Mouse (Mus musculus) midbrain, embryonic 13.5 days (tissue): Measurements from ENCODE around the gene Zfp51. TPM values are rescaled to one million over a fixed set of nuclear protein-coding genes. Genes with fewer than 3 reads are reported as not detected.
"Not testable (repeated sequence)": the region's sequence is repeated elsewhere in the genome, so short reads cannot be mapped to it uniquely, and the experiment has no call there.

Source experiments
- ATAC-seq: fragments of 200-750 bp; cut with Nextera tagmentation; 2 replicates; pipeline ENCODE4 v1.8.0; 2017; ENCODE audit warnings: mild to moderate bottlenecking, moderate TSS enrichment, moderate library complexity
- H3K27ac ChIP-seq: fragments of 300-500 bp; sonication (generic); 2 replicates; pipeline ENCODE4 v1.5.1; 2015; ENCODE audit warnings: inconsistent platforms, mild to moderate bottlenecking, moderate library complexity
- H3K27me3 ChIP-seq: fragments of 300-500 bp; sonication (generic); 2 replicates; pipeline ENCODE4 v1.6.1; 2015; ENCODE audit warnings: mild to moderate bottlenecking, inconsistent platforms
- H3K36me3 ChIP-seq: fragments of 300-500 bp; sonication (generic); 2 replicates; pipeline ENCODE4 v1.6.1; 2015; ENCODE audit warnings: mild to moderate bottlenecking, inconsistent platforms
- H3K4me1 ChIP-seq: fragments of 300-500 bp; sonication (generic); replicated peaks from 2 replicates; pipeline ENCODE4 v1.6.1; 2015; ENCODE audit warnings: inconsistent platforms
- H3K4me2 ChIP-seq: fragments of 300-500 bp; sonication (generic); replicated peaks from 2 replicates; pipeline ENCODE4 v1.6.1; 2015; ENCODE audit warnings: moderate library complexity, mild to moderate bottlenecking, inconsistent platforms
- H3K4me3 ChIP-seq: fragments of 300-500 bp; sonication (generic); replicated peaks from 2 replicates; pipeline ENCODE4 v1.5.1; 2015; ENCODE audit warnings: mild to moderate bottlenecking, inconsistent platforms
- H3K9ac ChIP-seq: fragments of 300-500 bp; sonication (generic); replicated peaks from 2 replicates; pipeline ENCODE4 v1.6.1; 2015; ENCODE audit warnings: mild to moderate bottlenecking, inconsistent platforms
- H3K9me3 ChIP-seq: fragments of 300-500 bp; sonication (generic); 2 replicates; pipeline ENCODE4 v1.6.1; 2016; ENCODE audit warnings: mild to moderate bottlenecking, inconsistent platforms
- WGBS: fragments of 180-500 bp; shearing (Covaris S2); methylation state at CpG from one replicate; pipeline ENCODE4 v1.1.7; 2015; 5-methylcytosine and 5-hydroxymethylcytosine counted together
- polyA plus RNA-seq: library from polyadenylated mRNA; unstranded; fragments of >200 nt; fragmentation: Nextera tagmentation; extraction: Ambion mirVana; gene quantifications from 2 replicates; pipeline ENCODE4 v1.2.1, GENCODE M21; 2015

Zfp51 gene
- polyA plus RNA-seq = 16.1 and 16.4 TPM in 2 replicates

GRCm38 (mm10) chr17:21450138-21450704 is at the start of gene Zfp51:
Zfp51 (plus strand) TSS chr17:21450374.
- H3K9me3 ChIP-seq = no peaks in the 10 kb centered on the region
- peak; percentile 99 for ATAC-seq
- peak within 1 kb of the TSS; percentile 56 for H3K4me3 ChIP-seq
- H3K9ac ChIP-seq = peak within 1 kb of the TSS; percentile 60
- no peaks in the 10 kb centered on the region for H3K27me3 ChIP-seq
- H3K27ac ChIP-seq = peak within 1 kb of the TSS; percentile 80
- peak within 1 kb of the TSS; percentile 61 for H3K4me2 ChIP-seq
- WGBS = under 1% methylated on average over 26 of the region's 26 CpGs
- peaks cover 14% of the 10 kb centered on the region for H3K4me1 ChIP-seq
- no peaks in the 10 kb centered on the region; the same call in 1 of the 2 replicates for H3K36me3 ChIP-seq

DNA sequence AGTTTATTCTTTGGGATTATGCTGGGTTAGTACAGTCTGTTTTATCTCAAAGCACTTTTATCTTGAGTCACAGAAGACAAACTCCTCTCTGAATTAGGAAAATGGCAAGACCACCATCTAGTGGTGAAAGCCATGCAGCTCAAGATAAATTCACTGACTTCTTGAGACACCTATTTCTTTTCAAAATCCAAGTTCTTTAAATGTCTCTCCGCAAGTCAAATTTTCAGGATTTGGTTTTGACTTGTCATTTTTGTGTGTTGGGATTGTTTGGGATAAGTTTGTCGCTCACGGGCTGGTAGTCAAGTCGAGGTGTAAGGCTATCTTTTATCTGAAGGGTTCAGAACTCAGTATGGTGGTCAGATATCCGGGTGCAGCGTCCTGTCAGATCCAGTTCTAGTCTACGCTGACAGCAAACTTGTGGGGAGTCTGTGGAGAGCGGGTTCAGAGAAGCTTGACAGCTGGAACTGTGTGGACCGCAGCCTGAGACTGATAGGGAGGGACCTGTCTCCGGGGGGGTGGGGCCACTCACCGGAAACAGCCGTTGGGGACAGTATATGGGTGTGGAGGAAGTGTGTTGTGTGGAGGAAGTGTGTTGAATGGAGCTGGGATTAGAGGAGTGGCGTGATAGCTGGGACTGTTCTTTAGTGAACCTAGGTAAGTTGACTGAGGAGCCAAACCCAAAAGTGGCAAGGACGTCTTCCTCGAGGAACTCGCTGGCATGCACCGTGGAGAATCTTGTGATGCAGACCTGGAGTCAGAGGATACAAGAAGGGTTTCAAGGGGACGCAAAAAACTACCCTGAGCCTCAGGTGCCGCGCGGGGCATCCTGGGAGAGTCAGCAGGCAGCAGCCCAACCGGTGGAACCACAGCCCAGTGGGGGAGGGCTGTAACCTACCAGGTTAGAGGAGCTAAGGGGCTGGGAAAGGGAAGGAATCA is 27.2 kb upstream of the Zfp51 start, which contains the start of gene Zfp54:
TSS of gene Zfp54 (plus strand) at position 564 of the 936 bp plus-strand sequence.
- ATAC-seq = peak; percentile 99
- Histone ChIP-seq H3K4me3 (peak within 1 kb of the TSS; percentile 49), H3K4me1 (peaks cover 6% of the 10 kb centered on the region), H3K9me3 (no peaks in the 10 kb centered on the region), H3K4me2 (peak within 1 kb of the TSS; percentile 83), H3K36me3 (no peaks in the 10 kb centered on the region), H3K27ac (peak within 1 kb of the TSS; percentile 30; the same call in 1 of the 2 replicates), H3K27me3 (no peaks in the 10 kb centered on the region), H3K9ac (peak within 1 kb of the TSS; percentile 63)
- WGBS = 1% methylated on average over 22 of the region's 22 CpGs

DNA sequence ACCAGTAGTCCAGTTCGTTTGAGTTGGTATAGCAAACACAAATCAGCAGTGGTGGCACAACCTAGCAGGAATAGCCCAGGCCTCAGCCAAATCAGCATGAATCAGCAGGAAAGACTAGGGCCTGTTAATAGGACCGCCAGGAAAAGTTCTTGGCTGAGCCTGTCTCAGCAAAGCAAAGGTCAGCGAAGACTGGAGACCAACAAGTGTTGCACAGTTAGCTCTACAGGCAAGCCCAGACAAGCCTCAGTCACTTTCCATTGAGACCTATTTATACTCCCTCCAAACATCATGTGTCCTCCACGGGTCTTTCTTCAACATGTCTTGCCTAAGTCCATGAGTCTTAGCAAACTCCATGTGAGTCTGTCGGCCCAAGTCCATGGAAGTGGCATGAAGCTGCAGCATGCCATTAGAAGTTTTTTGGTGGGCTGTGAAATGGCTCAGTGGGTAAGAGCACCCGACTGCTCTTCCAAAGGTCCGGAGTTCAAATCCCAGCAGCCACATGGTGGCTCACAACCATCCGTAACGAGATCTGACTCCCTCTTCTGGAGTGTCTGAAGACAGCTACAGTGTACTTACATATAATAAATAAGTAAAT is 11.3 kb upstream of the Zfp51 start:
- not testable (repeated sequence) for H3K4me2 ChIP-seq, H3K9ac ChIP-seq, H3K27me3 ChIP-seq, H3K4me1 ChIP-seq, H3K36me3 ChIP-seq, H3K9me3 ChIP-seq, H3K27ac ChIP-seq, H3K4me3 ChIP-seq, ATAC-seq
- 84% methylated on average over 9 of the region's 9 CpGs for WGBS

DNA sequence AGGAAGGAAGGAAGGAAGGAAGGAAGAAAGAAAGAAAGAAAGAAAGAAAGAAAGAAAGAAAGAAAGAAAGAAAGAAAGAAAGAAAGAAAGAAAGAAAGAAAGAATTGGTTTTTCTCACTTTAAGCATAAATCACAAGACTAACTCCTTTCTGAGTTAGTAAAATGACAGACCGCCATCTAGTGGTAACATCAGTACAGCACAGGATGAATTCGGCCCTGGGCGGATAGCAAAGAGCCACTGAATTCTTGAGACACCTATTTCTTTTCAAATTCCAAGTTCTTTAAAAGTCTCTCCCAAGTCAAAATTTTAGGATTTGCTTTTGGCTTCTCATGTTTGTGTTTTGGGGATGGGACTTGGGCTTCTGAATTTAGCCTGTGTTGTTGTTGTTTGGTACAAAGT is 505 bp upstream of the Zfp51 start:
- ATAC-seq = peak; percentile 73
- Histone ChIP-seq H3K9me3 (no peaks in the 10 kb centered on the region), H3K9ac (peak overlapping the region; percentile 60; the same call in 1 of the 2 replicates), H3K27ac (peak overlapping the region; percentile 80), H3K4me3 (peak overlapping the region; percentile 56), H3K4me2 (peak overlapping the region; percentile 61), H3K27me3 (no peaks in the 10 kb centered on the region), H3K36me3 (no peaks in the 10 kb centered on the region; the same call in 1 of the 2 replicates), H3K4me1 (peaks cover 14% of the 10 kb centered on the region)
- 0% methylated on average over 3 of the region's 3 CpGs for WGBS

GRCm38 (mm10) chr17:21463550-21463949 is 13.4 kb downstream of the Zfp51 start:
- no peaks in the 10 kb centered on the region for H3K4me1 ChIP-seq
- peaks cover 45% of the 10 kb centered on the region for H3K36me3 ChIP-seq
- no peak overlapping the region for H3K4me3 ChIP-seq
- H3K27me3 ChIP-seq = no peaks in the 10 kb centered on the region
- WGBS = 87% methylated on average over 5 of the region's 5 CpGs
- no peak overlapping the region for H3K27ac ChIP-seq
- H3K9me3 ChIP-seq = no peaks in the 10 kb centered on the region
- ATAC-seq = no peak
- no peak overlapping the region for H3K4me2 ChIP-seq
- H3K9ac ChIP-seq = no peak overlapping the region

- Histone ChIP-seq H3K27me3 (no peaks in the 10 kb centered on the region), H3K4me2 (no peak overlapping the region), H3K27ac (no peak overlapping the region), H3K4me3 (no peak overlapping the region), H3K9me3 (no peaks in the 10 kb centered on the region), H3K4me1 (no peaks in the 10 kb centered on the region; the same call in 1 of the 2 replicates), H3K36me3 (no peaks in the 10 kb centered on the region), H3K9ac (no peak overlapping the region)
- 75% methylated on average over 3 of the region's 3 CpGs for WGBS
- ATAC-seq = no peak
These were observed 22.0 kb downstream of the Zfp51 start for GRCm38 (mm10) chr17:21472032-21472652.

DNA sequence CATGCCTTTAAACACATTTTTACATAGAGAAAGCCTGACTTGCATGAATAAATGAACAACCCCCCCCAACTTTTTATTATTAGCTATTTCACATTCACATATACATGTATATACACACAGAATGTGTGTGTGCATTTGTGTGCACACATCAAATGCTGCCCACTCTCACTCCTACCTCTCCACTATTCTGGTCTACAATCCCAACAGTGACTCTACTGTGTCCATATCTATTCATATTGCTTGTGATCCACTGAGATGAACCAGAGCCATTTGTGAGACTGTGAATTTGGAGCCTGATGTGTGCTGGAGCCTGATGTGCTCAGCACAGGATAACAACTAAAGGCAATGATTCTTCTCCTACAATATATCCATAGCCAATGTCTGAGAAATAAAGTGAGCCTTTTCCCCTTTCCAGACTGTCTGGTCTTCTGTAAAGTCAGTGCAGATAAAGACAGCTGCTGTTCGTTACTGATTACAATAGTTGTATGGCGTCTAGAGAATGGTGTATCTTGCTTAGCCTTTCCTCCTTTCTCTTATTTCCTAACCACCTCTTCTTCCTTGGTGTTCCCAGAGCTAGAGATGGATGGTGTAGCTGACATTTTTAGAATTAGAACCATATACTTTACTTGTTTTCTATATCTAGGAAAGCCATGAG is 22.6 kb downstream of the Zfp51 start:
- no peak overlapping the region for H3K4me2 ChIP-seq
- H3K9ac ChIP-seq = no peak overlapping the region
- H3K27ac ChIP-seq = no peak overlapping the region
- 80% methylated on average over 2 of the region's 2 CpGs for WGBS
- no peak overlapping the region for H3K4me3 ChIP-seq
- H3K9me3 ChIP-seq = no peaks in the 10 kb centered on the region
- no peaks in the 10 kb centered on the region; the same call in 1 of the 2 replicates for H3K4me1 ChIP-seq
- H3K36me3 ChIP-seq = no peaks in the 10 kb centered on the region
- H3K27me3 ChIP-seq = no peaks in the 10 kb centered on the region
- no peak for ATAC-seq

DNA sequence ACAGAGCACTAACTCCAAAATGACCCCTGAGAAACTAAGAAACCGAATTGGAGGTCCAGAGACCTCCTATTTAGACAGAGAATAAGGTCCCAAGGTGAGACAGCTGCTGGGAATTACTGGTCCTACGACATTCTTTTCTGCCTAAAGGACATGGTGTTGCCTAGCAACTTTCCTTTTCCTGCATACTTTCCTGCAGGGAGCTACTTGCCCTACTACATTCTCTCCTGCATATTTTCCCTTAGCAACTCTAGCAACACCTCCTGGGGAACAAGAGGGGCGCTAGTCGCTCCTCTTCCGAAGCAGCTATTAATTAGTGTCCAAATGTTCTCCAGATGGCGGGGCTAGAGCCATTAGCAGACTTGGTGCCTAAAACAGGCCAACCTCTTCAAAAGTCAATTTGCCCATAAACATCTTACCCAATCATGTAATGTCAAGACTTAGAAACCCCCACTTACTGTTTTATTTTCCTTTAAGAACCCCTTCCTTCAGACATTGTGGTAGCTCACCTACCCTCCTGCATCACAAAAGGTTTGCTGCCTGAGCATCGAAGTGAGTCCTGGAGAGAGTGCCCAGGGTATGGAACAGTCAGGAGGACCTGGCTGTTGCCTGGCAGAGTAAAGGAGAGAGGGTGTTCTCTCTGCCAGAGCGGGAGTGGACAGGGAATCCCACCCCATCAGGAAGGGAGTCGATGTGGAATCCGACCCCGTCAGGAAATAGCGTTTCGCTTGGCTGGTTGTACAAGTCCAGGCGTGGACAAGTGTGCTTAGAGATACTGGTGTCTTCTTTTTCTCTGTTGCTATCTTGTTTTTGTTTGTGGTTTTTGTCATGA is 23.4 kb downstream of the Zfp51 start:
- Histone ChIP-seq H3K27ac (no peak overlapping the region), H3K27me3 (no peaks in the 10 kb centered on the region), H3K4me3 (no peak overlapping the region), H3K4me1 (no peaks in the 10 kb centered on the region; the same call in 1 of the 2 replicates), H3K36me3 (no peaks in the 10 kb centered on the region), H3K9ac (no peak overlapping the region), H3K4me2 (no peak overlapping the region), H3K9me3 (no peaks in the 10 kb centered on the region)
- 33% methylated on average over 14 of the region's 14 CpGs for WGBS
- ATAC-seq = no peak

DNA sequence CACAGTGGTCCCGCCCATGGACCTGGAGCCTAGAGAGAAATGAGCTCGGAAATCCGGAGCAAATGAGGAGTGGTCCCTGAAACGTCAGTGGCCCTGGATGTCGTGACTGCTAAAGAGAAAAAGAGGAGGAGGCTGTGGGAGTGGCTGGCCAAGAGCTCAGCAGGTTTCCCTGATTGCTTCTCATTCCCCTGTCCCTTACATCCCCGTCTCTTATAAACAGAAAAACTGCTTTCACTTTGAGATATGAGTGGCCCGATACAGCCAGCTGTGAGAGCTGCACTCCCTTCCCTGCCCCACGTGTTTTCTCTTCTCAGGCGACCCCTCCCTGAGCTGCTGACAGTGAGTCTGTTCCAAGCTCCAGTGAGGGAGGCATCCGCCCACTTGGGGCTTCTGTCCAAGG is 24.6 kb downstream of the Zfp51 start:
- H3K36me3 ChIP-seq, H3K4me1 ChIP-seq, H3K9ac ChIP-seq, H3K4me3 ChIP-seq, H3K27ac ChIP-seq, ATAC-seq, H3K9me3 ChIP-seq, H3K27me3 ChIP-seq, H3K4me2 ChIP-seq: not testable (repeated sequence)
- 29% methylated on average over 10 of the region's 10 CpGs for WGBS

- not testable (repeated sequence) for H3K4me1 ChIP-seq, H3K36me3 ChIP-seq, H3K27ac ChIP-seq, H3K4me3 ChIP-seq, H3K27me3 ChIP-seq, H3K9me3 ChIP-seq, H3K9ac ChIP-seq, H3K4me2 ChIP-seq, ATAC-seq
- WGBS = 95% methylated on average over 1 of the region's 1 CpGs
These were observed 25.1 kb downstream of the Zfp51 start for GRCm38 (mm10) chr17:21475290-21475689.

GRCm38 (mm10) chr17:21476351-21476750 is 26.2 kb downstream of the Zfp51 start:
- not testable (repeated sequence) for H3K27ac ChIP-seq, H3K9me3 ChIP-seq, H3K9ac ChIP-seq, H3K4me3 ChIP-seq, H3K4me1 ChIP-seq, H3K27me3 ChIP-seq, ATAC-seq, H3K36me3 ChIP-seq, H3K4me2 ChIP-seq
- 86% methylated on average over 4 of the region's 9 CpGs for WGBS
